Mouse (Mus musculus) layer of hippocampus, adult 8-10 months (tissue): Measurements from ENCODE around the gene Mxra7. TPM values are rescaled to one million over a fixed set of nuclear protein-coding genes. Genes with fewer than 3 reads are reported as not detected.
"Not testable (repeated sequence)": the region's sequence is repeated elsewhere in the genome, so short reads cannot be mapped to it uniquely, and the experiment has no call there.

Experiments used
- DNase-seq, 2 experiments: peaks; one replicate each; pipeline ENCODE4 v3.0.0; 2022; ENCODE audit warnings: low spot score in 2 of 2
- total RNA-seq, 4 experiments: library from RNA; stranded (reverse); gene quantifications; 2 replicates each; pipeline ENCODE4 v1.2.4; 2022

The Mxra7 gene
- total RNA-seq, 4 experiments from 2014 or later = 18.6 to 22.1 (median 20.0) TPM

DNA sequence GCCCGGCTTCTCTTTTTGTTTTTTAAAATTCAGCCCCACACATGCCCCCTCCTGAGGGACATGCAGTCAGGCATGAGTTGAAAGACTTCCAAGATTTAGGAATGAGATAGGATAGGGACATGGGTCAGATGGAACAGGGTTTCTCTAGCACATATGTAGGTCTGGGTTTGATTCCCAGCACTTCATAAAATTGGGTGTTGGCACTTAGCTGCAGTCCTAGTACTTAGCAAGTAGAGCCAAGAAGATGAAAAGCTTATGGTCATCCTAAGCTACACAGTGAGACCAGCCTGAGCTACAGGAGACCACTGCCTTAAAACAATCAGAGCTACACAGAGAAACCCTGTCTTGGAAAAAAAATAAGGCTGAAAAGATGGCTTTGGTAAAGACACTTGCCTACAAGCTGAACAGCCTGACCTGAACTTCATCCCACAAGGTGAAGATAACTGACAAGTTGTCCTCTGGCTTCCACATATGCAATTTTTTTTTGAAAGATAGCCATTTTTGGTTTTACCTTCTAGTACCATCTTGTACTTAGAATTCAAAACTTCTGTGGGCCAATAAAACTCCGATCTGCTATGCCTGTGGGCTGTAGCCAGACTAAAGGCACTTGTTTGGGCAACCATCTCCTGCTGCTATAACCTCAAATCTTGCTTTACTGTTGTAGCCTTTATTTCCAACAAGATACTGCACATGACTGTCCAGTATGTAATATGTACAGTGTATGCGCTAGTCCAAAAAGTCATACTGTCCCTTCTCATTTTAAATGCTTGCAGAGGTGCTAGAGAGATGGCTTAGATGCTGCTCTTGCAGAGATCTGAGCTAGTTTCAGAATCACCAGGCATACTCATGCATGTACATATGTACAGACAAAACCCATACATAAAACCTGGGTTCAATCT, 19.6 kb upstream of the Mxra7 start:
- DNase-seq = no peak

DNA sequence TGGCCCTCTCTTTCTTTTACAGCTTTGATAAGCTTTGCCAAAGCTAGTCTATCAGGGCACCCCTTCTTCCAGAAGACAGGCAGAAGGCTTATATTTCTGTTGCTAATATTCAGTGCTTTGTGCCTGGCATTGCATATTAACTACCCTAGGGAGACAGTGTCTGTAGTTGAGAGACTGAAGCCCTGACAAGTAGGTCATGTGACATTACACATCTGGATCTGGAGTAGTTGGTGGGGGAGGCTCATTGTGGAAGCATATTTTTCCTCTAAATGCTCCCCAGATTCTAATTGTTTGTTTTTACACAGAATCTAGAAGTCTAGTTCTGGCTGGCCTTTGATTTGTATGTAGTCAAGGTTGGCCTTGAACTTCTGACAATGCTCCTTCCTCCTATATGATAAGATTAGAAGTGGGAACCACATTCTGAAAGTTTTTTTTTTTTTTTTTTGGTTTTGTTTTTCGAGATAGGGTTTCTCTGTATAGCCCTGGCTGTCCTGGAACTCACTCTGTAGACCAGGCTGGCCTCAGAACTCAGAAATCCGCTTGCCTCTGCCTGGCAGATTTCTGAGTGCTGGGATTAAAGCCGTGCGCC, 18.8 kb upstream of the Mxra7 start:
- no peak for DNase-seq

DNA sequence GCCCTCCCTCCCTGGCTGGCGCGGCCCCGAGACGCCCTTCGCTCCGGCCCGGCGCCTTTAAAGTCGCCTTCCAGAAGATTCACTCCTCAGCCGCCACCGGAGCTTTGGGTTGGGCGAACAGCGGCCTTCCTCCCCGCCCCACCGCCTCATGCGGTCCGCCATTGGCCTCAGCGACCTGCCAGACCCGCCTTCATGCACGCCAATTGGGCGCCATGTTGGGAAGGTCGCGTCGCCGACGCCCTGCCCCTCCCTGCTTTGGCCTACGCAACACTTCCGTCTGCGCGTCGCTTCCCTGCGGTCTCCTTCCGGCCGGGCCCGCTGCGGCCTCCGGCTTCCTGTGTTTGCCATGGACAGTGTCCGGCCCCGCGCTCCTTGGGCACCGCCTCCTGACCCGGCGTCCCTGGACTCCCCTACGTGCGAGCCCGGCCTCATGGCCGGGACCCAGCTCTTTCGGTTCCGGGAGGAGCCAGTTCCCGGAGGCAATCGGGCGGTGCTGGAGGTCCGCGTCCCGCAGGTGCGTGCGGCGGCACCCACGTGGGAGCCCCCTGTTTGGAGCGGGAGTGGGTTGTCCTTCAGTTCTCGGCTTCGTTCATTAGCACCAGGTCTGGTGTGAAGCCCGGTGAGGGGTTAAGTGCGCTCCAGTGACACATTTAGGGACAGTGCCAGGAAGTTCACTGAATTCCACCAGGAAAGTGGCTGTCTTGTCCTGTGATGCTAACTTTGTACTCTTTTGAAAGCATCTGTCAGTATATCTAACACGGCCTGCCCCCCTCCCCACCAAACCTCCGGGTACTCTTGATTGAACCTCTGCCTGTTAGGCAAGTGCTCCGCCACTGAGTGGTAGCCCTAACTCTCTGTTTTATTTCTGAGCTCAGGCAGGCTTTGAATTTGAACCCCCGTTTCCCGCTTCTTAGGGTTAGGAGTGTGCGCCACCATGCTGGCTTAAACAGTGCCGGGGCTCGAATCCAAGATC, 15.7 kb upstream of the Mxra7 start, which contains the start of the genes Mettl23 and Jmjd6:
Mettl23 (plus strand) TSS at position 18 of the 973 bp plus-strand sequence.
Jmjd6 (minus strand) TSS at position 189 of the 973 bp plus-strand sequence.
- DNase-seq = peak; percentile 97

DNA sequence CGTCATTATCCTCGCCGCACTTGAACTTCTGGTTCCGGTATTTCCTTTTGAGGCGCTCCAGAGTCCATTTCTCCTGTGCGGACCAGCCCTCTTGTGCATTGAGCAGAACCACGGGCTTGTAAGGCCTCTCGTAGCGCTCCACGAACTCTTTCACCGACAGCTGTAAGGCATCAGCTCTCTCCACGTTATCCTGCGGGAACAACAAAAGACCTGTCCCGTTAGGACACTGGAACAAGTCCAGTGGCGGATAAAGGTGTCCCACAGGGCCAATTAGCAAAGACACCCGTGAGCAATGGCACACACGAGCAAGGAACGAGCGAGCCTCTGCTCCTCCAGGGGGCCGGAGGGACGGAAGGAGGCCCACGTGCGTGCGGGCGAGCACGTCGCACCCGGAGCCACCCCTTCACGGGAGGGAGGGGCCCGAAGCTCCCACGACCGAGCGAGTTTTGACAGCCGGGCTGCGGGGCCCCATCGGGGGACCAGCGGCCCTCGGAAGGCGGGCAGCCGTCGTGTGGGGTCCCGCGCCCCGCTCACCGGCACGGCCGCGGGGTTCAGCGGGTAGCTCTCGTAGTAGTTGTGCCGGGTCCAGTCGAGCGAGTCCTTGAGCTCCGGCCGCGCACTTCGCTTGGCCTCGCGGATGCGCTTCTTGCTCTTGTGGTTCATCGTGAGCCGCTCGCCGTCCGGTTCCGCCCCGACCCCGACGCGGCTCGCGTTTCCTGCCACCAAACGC, 14.8 kb upstream of the Mxra7 start:
- peak; percentile 60 to 63 for DNase-seq

DNA sequence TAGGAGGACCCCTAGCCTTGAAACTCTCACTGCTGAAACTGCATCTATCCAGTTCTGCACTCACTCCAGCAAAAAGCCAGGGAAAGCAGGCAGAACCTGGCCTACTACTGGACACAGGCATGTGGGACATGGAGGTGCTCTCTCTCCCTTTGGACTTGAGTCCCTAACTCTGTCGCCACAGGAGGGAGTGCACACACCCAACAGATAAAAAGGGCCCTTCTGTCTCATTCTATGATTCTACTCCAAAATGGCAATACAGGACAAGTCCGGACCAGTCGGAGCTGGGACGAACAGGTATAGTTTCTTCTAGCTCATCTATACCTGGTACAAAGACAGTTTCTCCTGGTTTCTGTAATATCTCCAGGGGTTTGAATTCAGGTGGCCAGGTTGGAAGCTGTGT, 12.9 kb upstream of the Mxra7 start:
- no peak for DNase-seq

DNA sequence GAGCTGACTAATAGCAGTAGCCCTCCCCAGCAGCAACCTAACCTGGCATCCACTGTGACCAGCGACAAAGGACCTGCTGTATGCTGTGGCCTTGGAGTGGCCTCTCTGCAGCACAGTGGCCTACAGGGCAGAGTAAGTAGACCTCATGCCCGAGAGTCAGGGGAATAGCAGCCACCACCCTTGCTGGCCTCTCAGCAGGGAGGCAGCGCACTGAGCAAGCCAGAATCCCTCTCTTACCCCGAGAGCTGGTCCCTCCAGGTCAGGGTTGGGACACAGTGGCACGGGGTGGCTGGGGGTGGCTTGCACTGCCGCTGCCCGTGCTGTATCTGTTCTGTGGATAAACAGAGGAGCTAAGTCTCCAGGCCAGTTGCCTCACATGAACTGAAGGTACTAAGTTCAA, 11.8 kb upstream of the Mxra7 start:
- no peak for DNase-seq

DNA sequence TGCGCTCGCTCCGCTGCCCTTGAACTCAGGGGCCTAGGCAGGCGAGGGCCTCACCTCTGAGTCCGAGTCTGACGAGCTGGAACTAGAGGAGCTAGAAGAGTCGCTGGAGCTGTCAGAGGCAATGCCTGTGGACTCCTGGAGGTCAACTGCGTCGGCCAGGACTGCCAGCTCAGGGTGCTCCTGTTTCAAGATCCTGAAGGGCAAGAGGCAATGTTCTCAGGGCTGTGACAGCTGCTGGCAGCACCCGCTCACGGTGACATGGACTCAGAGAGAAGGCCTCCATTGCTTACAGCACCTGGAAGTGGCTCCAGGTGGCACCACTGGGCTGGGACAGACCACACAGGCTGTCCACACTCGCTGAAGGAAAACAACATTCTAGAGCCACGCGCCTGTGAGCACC, 11.1 kb upstream of the Mxra7 start:
- no peak for DNase-seq

DNA sequence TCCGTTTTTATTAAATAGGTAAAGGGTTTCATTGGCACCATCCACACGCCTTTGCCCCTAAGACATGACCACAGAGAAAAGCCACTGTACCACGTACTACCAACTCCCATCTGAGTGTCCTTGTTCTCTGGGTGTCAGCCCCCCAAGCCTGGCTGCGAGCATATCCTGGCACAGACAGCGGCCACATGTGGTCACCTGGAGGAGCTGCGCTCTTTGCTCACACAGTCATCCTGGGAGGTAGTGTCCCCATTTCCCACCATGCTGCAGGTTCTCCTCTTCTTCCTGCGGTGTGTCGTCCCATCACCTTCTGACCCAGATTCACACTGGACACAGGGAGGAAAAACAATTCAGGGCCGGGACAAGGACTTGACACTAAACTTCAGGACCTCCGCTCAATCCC, 9.6 kb upstream of the Mxra7 start:
- DNase-seq = no peak

DNA sequence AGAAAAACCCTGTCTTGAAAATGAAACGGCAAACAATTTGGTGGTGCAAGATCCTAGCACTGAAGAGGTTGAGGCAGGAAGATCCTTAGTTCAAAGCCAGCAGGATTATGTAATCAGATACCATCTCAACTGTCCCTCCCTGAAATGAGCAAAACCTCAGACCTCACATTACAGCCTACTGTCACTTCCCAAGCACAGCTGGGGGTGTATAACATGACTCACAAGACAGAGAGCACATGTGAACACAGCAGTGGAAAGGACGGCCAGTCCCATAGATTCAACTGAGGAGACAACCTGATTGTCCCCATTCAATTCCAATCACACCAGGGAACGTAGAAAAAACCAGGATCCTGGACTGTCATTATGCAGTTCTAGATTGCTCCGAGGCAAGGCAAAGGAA, 8.4 kb upstream of the Mxra7 start:
- no peak for DNase-seq

DNA sequence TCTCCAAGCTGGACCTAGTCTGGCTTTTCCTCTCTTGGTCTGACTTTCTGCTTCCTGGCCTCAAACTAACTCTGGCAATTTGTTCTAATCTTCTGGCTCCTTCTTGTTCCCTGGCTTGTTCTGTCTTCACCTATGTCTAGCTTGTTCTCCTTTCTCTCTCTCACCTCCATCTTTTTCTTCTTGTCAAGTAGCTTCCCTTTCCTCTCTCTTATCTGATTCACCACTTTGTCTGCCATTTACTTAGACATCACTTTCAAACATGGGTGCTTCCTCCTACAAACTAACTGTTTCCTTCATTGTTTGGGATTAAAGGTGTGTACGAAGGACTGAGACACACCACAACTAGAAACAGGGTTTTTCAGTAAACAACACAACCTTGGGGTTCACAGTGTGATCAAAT, 7.1 kb upstream of the Mxra7 start:
- DNase-seq = no peak

DNA sequence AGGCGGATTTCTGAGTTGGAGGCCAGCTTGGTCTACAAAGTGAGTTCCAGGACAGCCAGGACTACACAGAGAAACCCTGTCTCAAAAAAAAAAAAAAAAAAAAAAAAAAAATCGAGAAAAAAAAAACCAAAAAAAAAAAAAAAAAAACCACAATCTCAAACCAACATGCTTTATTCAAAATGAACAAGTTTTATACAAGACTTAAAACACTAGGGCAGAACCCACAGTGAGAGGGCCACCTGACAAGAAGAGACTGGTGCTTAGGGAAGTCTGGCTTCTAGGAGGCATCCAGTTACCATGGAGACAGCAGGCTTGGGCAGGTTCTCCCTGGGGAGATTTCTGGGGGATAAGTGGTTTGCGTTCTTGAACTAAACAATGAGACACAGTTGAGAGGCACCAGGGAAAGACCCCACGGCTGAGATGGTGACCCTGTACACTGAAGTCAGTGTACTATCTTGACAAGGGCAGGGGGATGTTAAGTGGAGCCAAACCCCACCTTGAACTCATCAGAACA, 4.4 kb upstream of the Mxra7 start:
- no peak for DNase-seq

DNA sequence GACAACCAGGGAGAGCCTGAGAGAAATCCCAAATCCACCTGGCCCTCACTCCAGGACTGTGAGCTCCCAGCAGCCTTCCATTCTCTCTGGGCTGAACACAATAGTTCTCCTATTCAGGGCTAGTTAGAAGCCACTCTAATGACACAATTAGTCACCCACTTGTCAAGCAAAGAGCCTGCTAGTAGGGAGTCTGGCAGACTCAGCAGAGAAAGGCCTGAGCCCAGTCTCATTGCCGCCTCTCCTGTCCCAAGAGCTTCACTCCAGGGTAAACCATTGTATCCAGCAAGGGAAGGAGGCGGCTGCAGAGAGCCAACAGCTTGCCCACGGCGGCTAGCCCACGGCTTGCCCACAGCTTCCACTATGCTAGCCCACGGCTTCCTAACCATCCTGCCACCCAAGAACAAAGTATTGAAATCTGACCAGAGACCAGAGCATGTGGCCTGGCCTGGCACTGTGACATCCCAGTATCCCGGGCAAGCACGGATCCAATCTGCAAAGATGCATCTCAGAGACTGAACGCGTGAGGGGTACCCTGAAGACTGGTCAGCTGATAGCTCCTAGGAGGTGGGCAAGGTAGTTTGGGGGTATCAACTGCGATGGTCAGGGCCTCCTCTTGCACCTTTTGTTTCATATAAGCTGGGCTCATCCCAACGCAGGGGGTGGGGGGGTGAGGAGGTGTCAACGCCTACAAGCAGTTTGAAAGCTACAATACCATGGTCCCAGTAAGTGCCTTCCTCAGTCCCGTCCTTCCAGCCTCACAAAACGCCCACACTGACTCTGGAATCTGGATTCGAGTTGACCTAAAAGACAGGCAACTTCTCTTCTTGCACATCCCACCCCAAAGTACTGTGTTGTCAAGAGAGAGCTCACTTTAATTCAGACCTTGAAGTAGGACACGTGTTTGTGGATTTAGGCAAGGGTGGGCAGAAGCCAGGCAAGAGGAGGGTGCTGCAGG, 1.0 kb downstream of the Mxra7 start:
- no peak for DNase-seq

DNA sequence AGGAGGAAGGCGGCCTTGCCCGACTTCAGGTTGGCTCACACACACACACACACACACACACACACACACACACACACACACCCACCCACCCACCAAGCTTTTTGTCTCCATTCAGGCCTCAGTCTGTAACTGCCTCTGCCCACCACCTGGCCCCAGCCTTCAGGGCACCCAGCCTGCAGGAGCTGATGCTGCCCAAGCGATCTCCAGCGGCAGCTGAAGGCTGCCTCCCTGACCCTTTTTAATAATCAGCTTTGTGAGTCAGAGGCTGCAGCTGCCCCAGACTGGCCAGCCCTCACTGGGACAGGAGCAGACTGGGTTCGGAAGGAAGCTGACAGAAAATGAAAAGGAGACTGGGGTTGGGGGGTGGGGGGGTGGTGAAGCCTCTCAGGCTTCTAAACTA, 2.6 kb downstream of the Mxra7 start:
- DNase-seq = no peak

DNA sequence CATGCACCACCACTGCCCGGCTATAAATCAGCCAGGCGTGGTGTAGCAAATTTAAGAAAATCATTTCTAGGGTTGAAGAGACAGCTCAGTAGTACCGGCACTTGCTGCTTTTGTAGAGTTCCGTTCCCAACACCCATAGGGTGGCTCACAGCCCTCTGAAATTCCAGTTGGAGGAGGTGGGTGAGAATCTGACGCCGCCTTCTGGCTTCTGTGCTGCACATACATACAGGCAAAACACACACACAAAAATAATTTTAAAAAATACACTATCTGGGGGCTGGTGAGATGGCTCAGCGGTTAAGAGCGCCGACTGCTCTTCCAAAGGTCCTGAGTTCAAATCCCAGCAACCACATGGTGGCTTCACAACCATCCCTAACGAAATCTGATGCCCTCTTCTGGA, 4.0 kb downstream of the Mxra7 start:
- not testable (repeated sequence) for DNase-seq

DNA sequence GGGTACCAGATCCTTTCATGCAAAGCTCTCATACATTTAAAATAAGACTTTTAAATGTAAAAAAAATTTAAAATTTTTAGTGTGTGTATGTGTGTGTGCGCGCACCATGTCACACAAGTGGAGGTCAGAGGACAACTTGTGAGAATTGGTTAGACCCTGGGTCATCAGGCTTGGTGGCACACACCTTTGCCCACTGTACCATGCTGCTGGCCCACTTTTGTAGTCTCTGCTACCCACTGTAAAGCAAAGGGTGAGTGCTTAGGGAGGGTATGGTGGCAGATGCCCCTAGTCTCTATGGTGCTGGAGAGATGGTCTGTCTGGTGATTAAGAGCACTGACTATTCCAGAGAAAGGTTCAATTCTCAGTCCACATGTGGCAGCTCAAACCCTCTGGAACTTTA, 4.6 kb downstream of the Mxra7 start:
- no peak for DNase-seq

DNA sequence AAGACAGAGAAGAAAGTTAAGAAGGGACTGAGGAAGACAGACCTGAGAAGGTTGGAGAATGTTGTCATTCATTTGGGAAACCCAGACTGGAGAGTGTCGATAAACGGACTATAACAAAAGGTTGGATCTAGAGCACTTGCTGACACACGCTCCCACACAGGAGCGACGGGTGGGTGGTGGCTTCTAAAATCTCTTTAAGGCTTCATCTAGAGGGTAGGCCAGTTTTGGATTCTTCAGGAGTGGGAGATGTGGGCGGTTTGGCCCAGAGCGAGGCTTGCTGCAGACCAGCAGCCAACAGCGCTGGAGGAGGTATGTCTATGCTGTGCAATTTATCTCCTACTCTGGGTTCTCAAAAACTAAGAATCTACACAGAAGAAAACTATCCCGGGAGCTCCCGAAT, 5.2 kb downstream of the Mxra7 start:
- no peak for DNase-seq

DNA sequence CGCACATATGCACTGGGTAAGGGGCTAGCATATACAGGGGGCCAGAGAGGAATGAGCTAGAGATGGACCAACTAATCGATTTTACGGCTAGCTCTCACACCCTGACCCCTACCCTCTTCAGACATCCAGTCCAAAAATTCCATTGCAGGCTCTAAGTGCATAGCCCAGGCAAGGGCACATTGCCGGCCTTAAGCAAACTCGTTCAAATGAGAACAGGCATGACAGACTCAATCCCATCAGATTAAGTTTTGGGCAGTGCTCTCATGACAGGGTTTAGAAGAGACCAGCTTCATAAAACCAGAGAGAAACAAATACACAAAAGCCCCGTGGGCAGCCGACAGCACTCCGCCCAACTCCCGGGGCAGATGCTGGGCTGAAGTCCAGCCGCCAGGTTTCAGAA, 5.6 kb downstream of the Mxra7 start:
- DNase-seq = no peak

DNA sequence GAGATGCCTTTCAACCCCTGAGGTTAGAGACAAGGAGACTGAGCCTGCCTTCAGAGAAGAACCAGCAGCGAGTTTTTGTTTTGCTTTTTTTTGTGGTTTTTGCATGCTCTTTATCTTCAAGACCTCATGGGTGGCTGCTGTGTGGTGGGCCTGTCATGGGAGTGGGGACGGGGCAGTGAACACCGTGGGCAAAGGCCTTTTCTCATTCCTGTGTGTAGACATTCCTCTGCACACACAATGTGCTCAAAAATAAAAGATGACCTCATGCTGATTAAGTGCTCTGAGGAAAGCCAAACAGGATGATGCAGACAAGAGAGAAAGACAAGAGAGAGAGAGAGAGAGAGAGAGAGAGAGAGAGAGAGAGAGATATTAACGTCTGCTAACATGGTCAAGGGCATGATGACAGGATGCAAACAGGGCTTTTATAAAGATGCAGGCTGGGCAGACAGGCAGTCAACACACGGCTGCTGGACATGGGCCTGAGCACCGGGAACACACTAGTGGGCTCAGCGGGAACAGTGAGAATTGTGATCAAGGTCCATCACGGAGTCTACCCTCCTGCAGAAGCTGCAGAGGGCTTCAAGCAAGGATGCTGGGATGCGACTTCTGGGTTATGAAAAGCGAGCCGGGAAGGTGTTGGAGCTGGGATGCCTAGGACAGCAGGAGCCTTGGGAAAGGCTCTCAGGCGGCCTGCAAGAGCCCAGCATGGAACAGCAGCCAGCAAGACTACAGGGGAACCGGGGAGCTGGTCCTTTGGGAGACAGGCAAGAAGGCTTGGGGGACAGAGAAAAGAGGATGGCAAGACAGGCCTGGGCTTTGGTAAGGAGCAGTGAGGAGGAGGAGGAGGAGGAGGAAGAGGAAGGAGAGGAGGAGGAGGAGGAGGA, 6.5 kb downstream of the Mxra7 start:
- no peak for DNase-seq
